Mouse (Mus musculus) cerebral cortex, adult 2 months (tissue): Measurements from ENCODE around the gene Ugt1a6b.

Experiments used
- WGBS: fragments of 180-500 bp; shearing (Covaris S2); methylation state at CpG from one replicate; pipeline ENCODE4 v1.1.7; 2018; 5-methylcytosine and 5-hydroxymethylcytosine counted together

Ugt1a6b gene

GRCm38 (mm10) chr1:88200456-88200855 is 97.4 kb downstream of the Ugt1a6b start, which contains the start of gene Ugt1a2:
Gene Ugt1a2 (plus strand): TSS chr1:88200601.
- 90% methylated on average over 7 of the region's 7 CpGs for WGBS

DNA sequence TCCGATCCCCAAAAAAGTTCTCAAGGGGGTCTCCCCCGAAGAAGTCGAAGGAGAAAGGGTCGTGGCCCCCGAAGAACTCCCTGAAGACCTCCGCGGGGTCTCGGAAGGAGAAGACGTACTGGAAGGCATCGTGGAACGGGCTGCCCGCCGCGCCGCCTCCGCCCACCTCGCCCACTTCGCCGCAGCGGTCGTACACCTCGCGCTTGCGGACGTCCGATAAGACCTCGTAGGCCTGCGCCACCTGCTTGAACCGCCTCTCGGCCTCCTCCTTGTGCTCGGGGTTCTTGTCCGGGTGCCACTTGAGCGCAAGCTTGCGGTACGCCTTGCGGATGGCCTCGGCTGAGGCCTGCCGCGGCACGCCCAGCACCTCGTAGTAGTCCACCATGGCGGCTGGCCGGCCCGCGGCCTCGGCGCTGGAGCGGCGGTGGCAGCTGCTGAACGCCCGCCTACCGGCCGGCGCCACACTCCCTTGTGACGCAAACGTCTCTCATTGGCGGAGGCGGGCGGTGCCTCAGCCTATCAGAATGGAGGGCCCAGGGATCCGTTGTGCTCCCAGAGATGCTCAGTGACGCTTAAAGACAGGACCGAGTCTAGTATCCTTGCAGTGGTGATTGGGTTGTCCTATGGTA is 102.4 kb downstream of the Ugt1a6b start, which contains the start of gene Dnajb3:
Gene Dnajb3, minus strand, starts transcription at position 489 of the 629 bp plus-strand sequence.
- 6% methylated on average over 62 of the region's 62 CpGs for WGBS

DNA sequence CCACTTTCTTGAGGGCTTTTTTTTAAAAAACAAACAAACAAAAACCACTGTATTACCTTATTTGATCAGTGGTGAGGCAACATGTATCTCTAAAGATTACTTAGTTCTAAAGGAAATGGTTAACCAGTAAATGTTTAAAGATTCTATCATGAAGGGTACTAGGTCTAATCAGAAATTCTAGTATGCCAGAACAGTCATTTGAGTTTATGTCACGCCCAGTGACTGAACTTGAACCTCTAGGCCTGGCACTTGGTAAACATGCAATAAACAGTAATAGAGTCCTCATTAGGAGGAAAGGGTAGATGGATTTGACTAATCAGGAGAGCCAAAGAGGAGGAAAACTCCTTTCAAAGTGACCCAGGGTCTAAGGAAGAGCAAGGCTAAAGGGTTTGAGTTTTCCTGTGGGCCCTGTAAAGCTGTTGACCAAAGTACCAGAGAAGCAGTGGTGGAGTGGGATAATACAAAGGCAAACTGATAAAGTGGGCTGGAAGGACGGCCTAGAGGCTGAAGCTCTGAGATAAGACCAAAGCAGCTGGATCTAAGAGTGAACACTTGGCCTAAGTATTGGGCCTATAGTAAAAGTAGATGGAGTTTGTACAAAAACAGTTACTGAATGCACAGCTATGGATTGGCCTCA is 103.9 kb downstream of the Ugt1a6b start:
- 91% methylated on average over 2 of the region's 2 CpGs for WGBS

GRCm38 (mm10) chr1:88211812-88212211 is 108.8 kb downstream of the Ugt1a6b start, which contains the start of gene Ugt1a1:
Gene Ugt1a1 (plus strand): TSS chr1:88211959.
- WGBS = 68% methylated on average over 8 of the region's 8 CpGs

DNA sequence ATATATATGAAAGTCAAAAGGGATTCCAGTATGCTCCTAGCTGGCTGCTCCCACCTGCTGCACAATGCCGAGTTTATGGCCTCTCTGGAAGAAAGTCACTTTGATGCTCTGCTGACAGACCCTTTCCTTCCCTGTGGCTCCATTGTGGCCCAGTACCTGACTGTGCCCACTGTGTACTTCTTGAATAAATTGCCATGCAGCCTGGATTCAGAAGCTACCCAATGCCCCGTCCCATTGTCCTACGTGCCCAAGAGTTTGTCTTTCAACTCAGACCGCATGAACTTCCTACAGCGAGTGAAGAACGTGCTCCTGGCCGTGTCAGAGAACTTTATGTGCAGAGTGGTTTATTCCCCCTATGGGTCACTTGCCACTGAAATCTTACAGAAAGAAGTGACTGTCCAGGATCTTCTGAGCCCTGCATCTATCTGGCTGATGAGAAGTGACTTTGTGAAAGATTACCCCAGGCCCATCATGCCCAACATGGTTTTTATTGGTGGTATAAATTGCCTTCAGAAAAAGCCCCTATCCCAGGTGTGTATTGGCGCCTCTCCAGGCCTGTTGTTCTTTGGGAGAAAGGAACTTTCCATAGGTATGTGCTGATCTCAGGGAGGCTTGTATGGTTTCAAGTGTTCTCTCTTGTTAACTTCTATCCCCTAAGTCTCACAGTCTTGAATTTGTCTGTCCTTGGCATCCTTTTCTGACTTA is 109.4 kb downstream of the Ugt1a6b start:
- 61% methylated on average over 8 of the region's 8 CpGs for WGBS

DNA sequence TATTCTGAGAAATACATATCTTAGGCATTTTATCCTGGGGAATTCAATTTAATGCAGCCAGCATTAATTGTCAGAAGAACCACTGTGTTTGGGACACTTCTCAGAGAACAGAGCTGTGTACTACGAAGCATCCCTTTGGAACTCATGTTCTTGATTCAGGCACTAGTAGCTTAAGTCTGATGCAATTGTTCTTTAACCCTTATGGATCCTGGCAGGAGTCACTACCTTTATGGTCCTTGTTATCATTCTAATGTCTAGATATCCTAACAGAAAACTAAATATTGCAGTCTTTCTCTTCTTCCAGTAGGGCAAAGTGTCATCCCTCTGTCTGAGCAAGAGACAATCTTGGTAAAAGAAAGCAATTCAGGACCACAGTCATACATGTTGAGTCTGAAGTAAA is 110.0 kb downstream of the Ugt1a6b start:
- 77% methylated on average over 1 of the region's 1 CpGs for WGBS

DNA sequence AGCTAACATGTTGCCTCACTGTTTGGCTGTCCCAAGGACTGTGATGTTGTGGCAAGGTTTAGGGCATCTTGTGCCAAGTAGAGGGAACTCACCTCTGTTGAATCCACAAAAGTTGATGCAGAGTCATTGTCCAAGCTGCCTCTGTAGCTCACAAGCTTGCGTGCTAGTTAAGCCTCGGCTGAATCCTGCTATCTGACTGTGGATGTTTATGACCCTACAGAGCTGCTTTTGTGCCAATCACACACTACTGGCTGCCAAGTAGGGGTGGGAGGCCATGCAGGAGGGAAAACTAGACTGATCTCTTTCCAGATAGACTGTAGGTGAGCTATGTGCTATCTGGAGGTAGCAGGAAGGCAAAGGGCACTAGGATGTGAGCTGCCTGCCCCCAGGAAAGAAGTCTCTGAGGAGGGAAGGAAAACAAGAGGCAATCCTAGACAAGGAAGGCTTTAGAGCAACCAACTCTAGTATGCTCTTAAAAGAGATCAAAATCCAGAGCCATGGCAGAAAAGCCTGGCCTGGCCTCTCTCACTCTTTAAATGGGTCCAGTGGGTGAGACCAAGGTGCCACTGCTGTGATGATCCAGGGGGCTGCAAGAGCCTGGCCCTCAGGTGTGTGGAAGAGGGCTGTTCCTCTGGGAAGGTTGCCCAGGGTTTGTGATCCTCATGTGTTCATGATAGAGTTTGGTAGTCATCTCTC is 110.9 kb downstream of the Ugt1a6b start:
- WGBS = 77% methylated on average over 2 of the region's 2 CpGs

DNA sequence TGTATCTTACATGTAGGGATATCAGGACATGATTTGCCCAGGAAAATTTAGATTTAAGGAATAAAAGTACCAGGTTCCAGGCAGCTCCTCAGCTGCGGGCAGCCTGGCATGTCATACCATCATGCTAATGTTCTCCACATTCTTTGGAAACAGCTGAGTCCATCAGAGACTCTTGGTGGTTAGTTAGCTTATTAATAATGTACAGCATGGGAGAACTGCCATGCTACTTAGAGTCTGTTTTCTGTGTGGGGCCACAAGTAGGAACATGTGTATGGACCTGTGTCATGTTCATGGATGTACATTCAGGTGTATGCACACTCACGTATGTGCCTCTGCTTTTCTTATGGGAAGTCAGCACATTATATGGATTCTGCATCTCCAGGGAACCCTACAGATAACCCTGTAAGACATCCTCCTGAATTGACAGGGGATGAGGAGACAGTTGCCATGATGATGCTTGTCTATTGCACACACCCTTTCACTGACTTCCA is 111.5 kb downstream of the Ugt1a6b start:
- WGBS = 80% methylated on average over 2 of the region's 2 CpGs

GRCm38 (mm10) chr1:88215466-88216380 is 112.7 kb downstream of the Ugt1a6b start:
- WGBS = 72% methylated on average over 10 of the region's 10 CpGs

- WGBS = 53% methylated on average over 2 of the region's 2 CpGs
Measured at GRCm38 (mm10) chr1:88216551-88216950, 113.5 kb downstream of the Ugt1a6b start.

GRCm38 (mm10) chr1:88217144-88217543 is 114.1 kb downstream of the Ugt1a6b start:
- 56% methylated on average over 2 of the region's 2 CpGs for WGBS

GRCm38 (mm10) chr1:88217576-88217975 is 114.5 kb downstream of the Ugt1a6b start:
- WGBS = 37% methylated on average over 3 of the region's 3 CpGs

GRCm38 (mm10) chr1:88218051-88218450 is 115.0 kb downstream of the Ugt1a6b start:
- WGBS = 75% methylated on average over 9 of the region's 9 CpGs

GRCm38 (mm10) chr1:88218591-88218990 is 115.5 kb downstream of the Ugt1a6b start:
- 47% methylated on average over 4 of the region's 4 CpGs for WGBS

DNA sequence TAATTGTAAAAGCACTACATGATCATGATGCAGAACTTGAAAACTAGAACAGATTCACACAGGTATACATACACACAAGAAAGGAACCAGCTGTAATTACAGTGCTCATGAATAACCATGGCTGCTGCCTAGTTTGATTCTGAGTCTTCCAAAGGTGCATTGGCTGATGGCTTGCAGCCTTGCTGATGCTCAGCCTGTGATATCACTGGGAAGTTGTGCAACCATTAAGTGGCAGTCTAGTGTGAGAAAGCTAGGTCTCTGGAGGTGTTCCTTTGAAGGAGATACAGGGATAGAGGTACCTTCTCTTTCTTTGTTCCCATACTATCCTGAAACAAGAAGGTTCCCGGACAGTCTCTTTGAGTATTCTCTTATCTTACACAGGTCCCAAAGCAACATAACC is 116.0 kb downstream of the Ugt1a6b start:
- 18% methylated on average over 1 of the region's 1 CpGs for WGBS

GRCm38 (mm10) chr1:88222216-88222615 is 119.2 kb downstream of the Ugt1a6b start:
- WGBS = 54% methylated on average over 2 of the region's 2 CpGs

GRCm38 (mm10) chr1:88223591-88223990 is 120.5 kb downstream of the Ugt1a6b start:
- 43% methylated on average over 1 of the region's 1 CpGs for WGBS

- 64% methylated on average over 2 of the region's 2 CpGs for WGBS
Measured at GRCm38 (mm10) chr1:88224029-88224776, 121.2 kb downstream of the Ugt1a6b start.

- WGBS = 33% methylated on average over 2 of the region's 2 CpGs
Measured at GRCm38 (mm10) chr1:88225301-88225700, 122.2 kb downstream of the Ugt1a6b start.
